Mouse (Mus musculus) liver, embryonic 14.5 days (tissue): ENCODE measurements around the gene Intu.

ENCODE experiments used
- CTCF ChIP-seq: IDR thresholded peaks from 2 replicates; pipeline ENCODE4 v1.5.1; 2016; ENCODE audit warnings: antibody characterized with exemption, low read depth, control low read depth
- EP300 ChIP-seq: IDR thresholded peaks from 2 replicates; pipeline ENCODE4 v1.6.1; 2016; ENCODE audit warnings: antibody characterized with exemption, low read depth

DNA sequence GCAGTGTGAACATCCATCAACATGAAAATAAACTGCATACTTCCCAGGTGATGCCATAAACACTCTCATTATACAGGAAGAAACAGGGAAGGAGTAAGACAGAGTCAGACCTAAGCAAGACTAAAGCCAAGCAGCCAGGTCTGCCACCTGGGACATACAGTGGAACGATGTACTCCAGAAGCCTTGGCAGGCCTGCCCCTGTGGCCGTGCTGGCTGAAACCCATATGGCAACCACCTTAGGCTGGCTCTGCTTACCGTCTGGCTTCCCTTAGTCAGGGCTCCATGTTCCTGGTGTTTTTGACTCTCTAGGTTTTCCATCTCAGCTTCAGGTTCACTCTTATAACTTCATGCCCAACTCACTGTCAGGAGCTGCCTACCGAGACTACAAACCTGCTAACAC lies 135.0 kb downstream of the Intu start:
- TF ChIP-seq CTCF = no peak
- TF ChIP-seq EP300 = no peak
